ENCODE assay signal across 8 mouse cellular contexts in genomic region chr7:109781470-109782203, GRCm38 (mm10). TPM values are rescaled to one million over a fixed set of nuclear protein-coding genes. Genes with fewer than 3 reads are reported as not detected.
A peak's percentile ranks its signal among the peaks of the same experiment; 100 is the strongest.
DNase-seq lines count a peak whose midpoint lies in the region; ATAC-seq and TF ChIP-seq lines count a peak whose summit lies in the region.

Gene Nrip3, minus strand, starts transcription at chr7:109782025.

- WGBS in heart, embryonic 11.5 days (ENCODE audit: insufficient replicate concordance) = 2% methylated on average over 52 of the region's 52 CpGs
- 3% methylated on average over 42 of the region's 52 CpGs for WGBS in kidney, embryonic 14.5 days
- 2% methylated on average over 52 of the region's 52 CpGs for WGBS in limb, embryonic 15.5 days
- 2% methylated on average over 39 of the region's 52 CpGs for WGBS in midbrain, postnatal 0 days
- WGBS in stomach, embryonic 15.5 days = 2% methylated on average over 52 of the region's 52 CpGs

- H3K36me3 ChIP-seq in heart, embryonic 11.5 days (ENCODE audit: control insufficient read depth, insufficient read depth, low read length) = no peaks in the 10 kb centered on the region
- H3K36me3 ChIP-seq in kidney, embryonic 14.5 days (ENCODE audit: control insufficient read depth, insufficient read depth, low read length) = no peaks in the 10 kb centered on the region
- no peaks in the 10 kb centered on the region for H3K36me3 ChIP-seq in limb, embryonic 15.5 days
- no peaks in the 10 kb centered on the region for H3K36me3 ChIP-seq in midbrain, postnatal 0 days (ENCODE audit: insufficient read depth, low read length)
- H3K36me3 ChIP-seq in stomach, embryonic 15.5 days = no peaks in the 10 kb centered on the region

- TF ChIP-seq POLR2A in brain, embryonic 14.5 days (IDR thresholded peaks at IDR 0.05; ENCODE audit: borderline replicate concordance, extremely low read depth, insufficient read depth, insufficient read length, poor library complexity, severe bottlenecking) = no peak
- TF ChIP-seq POLR2A in embryonic fibroblast, embryonic 13.5 days (IDR thresholded peaks at IDR 0.05; ENCODE audit: low read depth, low read length) = no peak

- H3K27me3 ChIP-seq in heart, embryonic 11.5 days (ENCODE audit: control insufficient read depth, insufficient read depth, low read length) = peaks cover 38% of the 10 kb centered on the region
- peaks cover 55% of the 10 kb centered on the region for H3K27me3 ChIP-seq in kidney, embryonic 14.5 days (ENCODE audit: control insufficient read depth, insufficient read depth, low read length)
- H3K27me3 ChIP-seq in limb, embryonic 15.5 days = peaks cover 51% of the 10 kb centered on the region
- peaks cover 3% of the 10 kb centered on the region; the same call in 1 of the 2 replicates for H3K27me3 ChIP-seq in midbrain, postnatal 0 days (ENCODE audit: insufficient read depth, low read length)
- H3K27me3 ChIP-seq in stomach, embryonic 15.5 days (replicated peaks) = peaks cover 30% of the 10 kb centered on the region

- H3K9ac ChIP-seq in heart, embryonic 11.5 days (ENCODE audit: low read depth, low read length) = peak within 1 kb of the TSS; percentile 56; the same call in 1 of the 2 replicates
- peak within 1 kb of the TSS; percentile 40 for H3K9ac ChIP-seq in kidney, embryonic 14.5 days (ENCODE audit: low read depth, low read length)
- H3K9ac ChIP-seq in limb, embryonic 15.5 days = 0 out of 2 replicates have a peak within 1 kb of the TSS, but pooled peaks have one; percentile 2
- peak within 1 kb of the TSS; percentile 68 for H3K9ac ChIP-seq in midbrain, postnatal 0 days (replicated peaks; ENCODE audit: low read length, poor library complexity, severe bottlenecking)
- no peak within 1 kb of the TSS for H3K9ac ChIP-seq in stomach, embryonic 15.5 days

- H3K4me1 ChIP-seq in embryonic fibroblast, embryonic 13.5 days (ENCODE audit: control insufficient read depth, insufficient read depth, low read length) = no peaks in the 10 kb centered on the region
- peaks cover 10% of the 10 kb centered on the region for H3K4me1 ChIP-seq in heart, embryonic 11.5 days (ENCODE audit: control insufficient read depth, insufficient read depth, low read length)
- no peaks in the 10 kb centered on the region; the same call in 1 of the 2 replicates for H3K4me1 ChIP-seq in kidney, embryonic 14.5 days (ENCODE audit: control insufficient read depth, insufficient read depth, low read length)
- H3K4me1 ChIP-seq in limb, embryonic 15.5 days = peaks cover 14% of the 10 kb centered on the region
- no peaks in the 10 kb centered on the region for H3K4me1 ChIP-seq in midbrain, postnatal 0 days (ENCODE audit: insufficient read depth, low read length)
- H3K4me1 ChIP-seq in stomach, embryonic 15.5 days = peaks cover 15% of the 10 kb centered on the region

- H3K27ac ChIP-seq in embryonic fibroblast, embryonic 13.5 days (ENCODE audit: insufficient read depth, low read length) = no peak within 1 kb of the TSS
- H3K27ac ChIP-seq in heart, embryonic 11.5 days (ENCODE audit: low read depth, low read length) = no peak within 1 kb of the TSS
- no peak within 1 kb of the TSS for H3K27ac ChIP-seq in kidney, embryonic 14.5 days (ENCODE audit: low read depth, low read length)
- no peak within 1 kb of the TSS for H3K27ac ChIP-seq in limb, embryonic 15.5 days
- H3K27ac ChIP-seq in midbrain, postnatal 0 days (ENCODE audit: low read depth, low read length) = no peak within 1 kb of the TSS
- H3K27ac ChIP-seq in stomach, embryonic 15.5 days = no peak within 1 kb of the TSS

- no peak for TF ChIP-seq CTCF in brain, embryonic 14.5 days (IDR thresholded peaks at IDR 0.05; ENCODE audit: borderline replicate concordance, extremely low read depth, insufficient read depth, insufficient read length)
- TF ChIP-seq CTCF in embryonic fibroblast, embryonic 13.5 days (IDR thresholded peaks at IDR 0.05; ENCODE audit: borderline replicate concordance, insufficient read depth, low read length) = no peak
- TF ChIP-seq CTCF in midbrain, postnatal 0 days (IDR thresholded peaks at IDR 0.05) = no peak

- no peaks in the 10 kb centered on the region for H3K9me3 ChIP-seq in heart, embryonic 11.5 days (replicated peaks; ENCODE audit: control insufficient read depth, low read length)
- no peaks in the 10 kb centered on the region for H3K9me3 ChIP-seq in kidney, embryonic 14.5 days (ENCODE audit: control insufficient read depth, low read length)
- H3K9me3 ChIP-seq in limb, embryonic 15.5 days = no peaks in the 10 kb centered on the region
- H3K9me3 ChIP-seq in midbrain, postnatal 0 days (ENCODE audit: low read length) = no peaks in the 10 kb centered on the region
- no peaks in the 10 kb centered on the region for H3K9me3 ChIP-seq in stomach, embryonic 15.5 days

- H3K4me3 ChIP-seq in embryonic fibroblast, embryonic 13.5 days (ENCODE audit: insufficient read depth, low read length) = peak within 1 kb of the TSS; percentile 30
- H3K4me3 ChIP-seq in heart, embryonic 11.5 days (ENCODE audit: low read depth, low read length) = peak within 1 kb of the TSS; percentile 56
- peak within 1 kb of the TSS; percentile 49 for H3K4me3 ChIP-seq in kidney, embryonic 14.5 days (ENCODE audit: low read length)
- peak within 1 kb of the TSS; percentile 48 for H3K4me3 ChIP-seq in limb, embryonic 15.5 days
- H3K4me3 ChIP-seq in midbrain, postnatal 0 days (ENCODE audit: low read depth, low read length) = peak within 1 kb of the TSS; percentile 64
- peak within 1 kb of the TSS; percentile 47 for H3K4me3 ChIP-seq in stomach, embryonic 15.5 days (replicated peaks)

- peak within 1 kb of the TSS; percentile 98 for H3K4me2 ChIP-seq in heart, embryonic 11.5 days
- H3K4me2 ChIP-seq in kidney, embryonic 14.5 days (replicated peaks; ENCODE audit: low read depth, low read length) = peak within 1 kb of the TSS; percentile 95
- peak within 1 kb of the TSS; percentile 99 for H3K4me2 ChIP-seq in limb, embryonic 15.5 days
- peak within 1 kb of the TSS; percentile 82 for H3K4me2 ChIP-seq in midbrain, postnatal 0 days (ENCODE audit: low read depth, low read length, poor library complexity, severe bottlenecking)
- H3K4me2 ChIP-seq in stomach, embryonic 15.5 days = peak within 1 kb of the TSS; percentile 99

- peak; percentile 83 for ATAC-seq in heart, embryonic 11.5 days (replicated peaks; ENCODE audit: insufficient number of reproducible peaks, low FRiP score, low TSS enrichment)
- peak; percentile 94 for ATAC-seq in kidney, embryonic 14.5 days (ENCODE audit: low FRiP score, low TSS enrichment)
- 0 out of 2 replicates have a peak, but pooled peaks have one; percentile 59 for ATAC-seq in limb, embryonic 15.5 days (ENCODE audit: insufficient number of reproducible peaks, low FRiP score, low TSS enrichment, low read depth)
- peak; percentile 85 for ATAC-seq in midbrain, postnatal 0 days (ENCODE audit: low FRiP score)
- peak; percentile 76 for ATAC-seq in stomach, embryonic 15.5 days (ENCODE audit: insufficient read depth, low FRiP score, low read depth)

- DNase-seq in CD4-positive helper T cell, adult 2 months (ENCODE audit: low read depth, low spot score) = peak; percentile 78
- peak; percentile 88 for DNase-seq in brain, embryonic 14.5 days (ENCODE audit: low read depth)
- DNase-seq in midbrain, postnatal 0 days (ENCODE audit: low spot score) = peak; percentile 84

RNA-seq across cellular contexts. Expression of gene Nrip3, which starts in this region (rescaled TPM):
- polyA plus RNA-seq in brain, embryonic 14.5 days (2012; rRNA removed) = 2.6 and 3.2 TPM in 2 replicates
- polyA plus RNA-seq in embryonic fibroblast, embryonic 13.5 days (2011; ENCODE audit: insufficient read length, low read depth, missing spikeins) = 0.17 and 0.39 TPM in 2 replicates
- 0.62 TPM in 2 replicates for polyA plus RNA-seq in heart, embryonic 11.5 days (2014; fragmentation: Nextera tagmentation; extraction: Ambion mirVana)
- 0.29 and 0.80 TPM in 2 replicates for polyA plus RNA-seq in kidney, embryonic 14.5 days (2014; fragmentation: Nextera tagmentation; extraction: Ambion mirVana)
- 1.5 and 1.7 TPM in 2 replicates for polyA plus RNA-seq in limb, embryonic 15.5 days (2015; fragmentation: Nextera tagmentation; extraction: Ambion mirVana)
- total RNA-seq in midbrain, postnatal 0 days (2014; rRNA removed) = 25.4 and 38.5 TPM in 2 replicates
- 17.8 and 21.7 TPM in 2 replicates for polyA plus RNA-seq in midbrain, postnatal 0 days (2015; fragmentation: Nextera tagmentation; extraction: Ambion mirVana)
- polyA plus RNA-seq in stomach, embryonic 15.5 days (2015; fragmentation: Nextera tagmentation; extraction: Ambion mirVana) = 0.95 and 1.5 TPM in 2 replicates

Comparison
In these comparisons a context has a peak if more than half of its experiments do, and no peak if none do; other contexts are left out.
1. Peak in ATAC-seq, H3K4me3 ChIP-seq, H3K9ac ChIP-seq and H3K4me2 ChIP-seq in heart, embryonic 11.5 days; RNA of the gene not detected or under 1 TPM.
2. Peak in ATAC-seq, H3K4me3 ChIP-seq, H3K9ac ChIP-seq and H3K4me2 ChIP-seq in kidney, embryonic 14.5 days; RNA of the gene not detected or under 1 TPM.